Mouse (Mus musculus) embryonic facial prominence, embryonic 13.5 days (tissue): ENCODE data around the gene Vwa8. TPM values are rescaled to one million over a fixed set of nuclear protein-coding genes. Genes with fewer than 3 reads are reported as not detected.

Experiments used
- ATAC-seq: fragments of 200-750 bp; cut with Nextera tagmentation; 2 replicates; pipeline ENCODE4 v1.8.0; 2017; ENCODE audit warnings: low read depth; ENCODE audit not compliant: insufficient number of reproducible peaks, insufficient read depth, low FRiP score, low TSS enrichment
- H3K27ac ChIP-seq: fragments of 300-500 bp; sonication (generic); 2 replicates; pipeline ENCODE4 v1.5.1; 2015; ENCODE audit warnings: moderate library complexity, mild to moderate bottlenecking, inconsistent platforms
- H3K27me3 ChIP-seq: fragments of 300-500 bp; sonication (generic); 2 replicates; pipeline ENCODE4 v1.6.1; 2015; ENCODE audit warnings: mild to moderate bottlenecking, inconsistent platforms
- H3K36me3 ChIP-seq: fragments of 300-500 bp; sonication (generic); 2 replicates; pipeline ENCODE4 v1.6.1; 2015; ENCODE audit warnings: mild to moderate bottlenecking, inconsistent platforms
- H3K4me1 ChIP-seq: fragments of 300-500 bp; sonication (generic); 2 replicates; pipeline ENCODE4 v1.6.1; 2015; ENCODE audit warnings: inconsistent platforms
- H3K4me2 ChIP-seq: fragments of 300-500 bp; sonication (generic); 2 replicates; pipeline ENCODE4 v1.6.1; 2015; ENCODE audit warnings: moderate library complexity, mild to moderate bottlenecking, inconsistent platforms
- H3K4me3 ChIP-seq: fragments of 300-500 bp; sonication (generic); 2 replicates; pipeline ENCODE4 v1.5.1; 2015; ENCODE audit warnings: mild to moderate bottlenecking, inconsistent platforms
- H3K9ac ChIP-seq: fragments of 300-500 bp; sonication (generic); 2 replicates; pipeline ENCODE4 v1.6.1; 2015; ENCODE audit warnings: mild to moderate bottlenecking, inconsistent platforms
- H3K9me3 ChIP-seq: fragments of 300-500 bp; sonication (generic); 2 replicates; pipeline ENCODE4 v1.6.1; 2016; ENCODE audit warnings: inconsistent platforms
- WGBS: fragments of 180-500 bp; shearing (Covaris S2); methylation state at CpG from one replicate; pipeline ENCODE4 v1.1.7; 2015; ENCODE audit warnings: mixed read lengths; 5-methylcytosine and 5-hydroxymethylcytosine counted together
- polyA plus RNA-seq: library from polyadenylated mRNA; unstranded; fragments of >200 nt; fragmentation: Nextera tagmentation; extraction: Ambion mirVana; gene quantifications from 2 replicates; pipeline ENCODE4 v1.2.1, GENCODE M21; 2015

Gene Vwa8
- polyA plus RNA-seq, 1 experiment from 2014 or later: 10.4 TPM

- H3K4me1 ChIP-seq: no peaks in the 10 kb centered on the region
- H3K27me3 ChIP-seq: no peaks in the 10 kb centered on the region
- WGBS: 80% methylated on average over 11 of the region's 11 CpGs
- ATAC-seq: no peak
- no peaks in the 10 kb centered on the region for H3K36me3 ChIP-seq
- H3K4me3 ChIP-seq: no peak overlapping the region
- H3K4me2 ChIP-seq: no peak overlapping the region
- H3K9ac ChIP-seq: no peak overlapping the region
- no peak overlapping the region for H3K27ac ChIP-seq
- H3K9me3 ChIP-seq: no peaks in the 10 kb centered on the region
Observed at GRCm38 (mm10) chr14:79212380-79212991, 363.6 kb downstream of the Vwa8 start.

DNA sequence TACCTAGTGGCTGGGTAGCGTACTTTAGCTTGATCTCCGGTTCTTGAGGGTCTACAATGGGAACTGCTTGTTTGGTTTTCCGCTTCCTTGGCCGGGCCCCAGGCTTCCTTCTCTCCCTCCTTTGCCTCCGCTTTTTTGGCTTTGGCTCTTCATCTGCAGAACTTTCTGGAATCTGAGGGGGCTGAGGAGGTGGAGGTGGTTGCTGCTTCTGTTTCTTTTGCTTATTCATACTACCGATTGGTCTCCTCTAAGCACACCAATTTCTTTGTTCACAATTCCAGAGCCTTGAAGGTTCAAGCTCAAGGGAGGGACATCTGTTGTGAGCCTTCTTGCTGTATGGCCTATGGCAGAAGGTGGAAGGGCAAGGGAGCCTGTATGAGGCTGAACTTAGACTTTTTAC lies 365.3 kb downstream of the Vwa8 start:
- WGBS: 88% methylated on average over 6 of the region's 6 CpGs
- no peaks in the 10 kb centered on the region for H3K9me3 ChIP-seq

DNA sequence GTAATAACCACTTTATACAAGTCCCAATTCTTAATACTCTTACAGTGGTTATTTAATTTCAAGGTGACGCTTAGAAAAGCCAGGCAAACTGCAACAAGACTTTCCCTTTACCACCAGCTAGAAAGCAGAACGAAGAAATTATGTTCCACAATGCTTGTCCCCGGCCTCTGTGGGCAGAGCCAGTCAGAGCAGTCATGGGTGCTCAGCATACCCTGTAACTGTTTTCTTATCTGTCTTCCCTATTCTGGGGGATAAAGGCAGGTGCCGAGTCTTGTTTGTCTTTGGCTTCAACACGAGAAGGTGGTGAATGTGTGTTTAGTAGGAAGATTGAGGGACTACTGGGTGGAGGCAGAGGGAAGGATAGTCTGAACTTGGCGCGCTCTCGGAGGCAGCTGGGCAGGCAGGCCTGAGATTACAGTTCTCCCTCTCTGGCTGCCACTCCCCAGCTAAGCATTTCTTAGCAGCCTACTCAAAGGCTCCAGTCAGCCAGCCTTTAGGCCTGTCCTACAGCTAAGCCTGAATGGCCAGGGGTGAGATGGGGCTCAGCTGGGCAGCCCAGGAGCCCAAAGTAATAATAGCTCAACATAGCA lies 365.9 kb downstream of the Vwa8 start:
- Histone ChIP-seq H3K4me3 (no peak overlapping the region), H3K27me3 (no peaks in the 10 kb centered on the region), H3K4me1 (no peaks in the 10 kb centered on the region), H3K9me3 (no peaks in the 10 kb centered on the region), H3K36me3 (no peaks in the 10 kb centered on the region), H3K4me2 (no peak overlapping the region), H3K9ac (no peak overlapping the region), H3K27ac (no peak overlapping the region)
- no peak for ATAC-seq
- WGBS: 84% methylated on average over 8 of the region's 8 CpGs

More for the DNA sequence above, 365.3 kb downstream of the Vwa8 start:
- Histone ChIP-seq H3K4me3 (no peak overlapping the region), H3K9ac (no peak overlapping the region), H3K27me3 (no peaks in the 10 kb centered on the region), H3K27ac (no peak overlapping the region), H3K36me3 (no peaks in the 10 kb centered on the region), H3K4me1 (no peaks in the 10 kb centered on the region), H3K4me2 (no peak overlapping the region)
- ATAC-seq: no peak

DNA sequence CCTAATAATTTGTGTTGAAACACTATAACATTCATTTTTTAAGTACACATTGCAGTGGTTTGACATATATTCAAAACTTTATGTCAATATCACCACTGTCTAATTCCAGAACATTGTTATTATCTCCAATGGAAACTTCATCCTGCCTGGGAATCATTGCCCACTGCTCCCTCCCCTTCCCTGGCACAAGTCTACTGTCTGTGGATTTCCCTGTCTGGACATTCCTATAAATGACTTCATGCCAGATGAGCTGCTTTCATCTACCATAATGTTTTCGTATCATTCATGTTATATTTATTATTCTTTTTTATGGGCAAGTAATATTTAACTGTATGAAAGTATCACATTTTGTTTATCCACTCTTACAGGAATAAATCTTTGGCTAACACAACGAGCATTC lies 367.5 kb downstream of the Vwa8 start:
- H3K4me1 ChIP-seq: no peaks in the 10 kb centered on the region
- no peaks in the 10 kb centered on the region for H3K27me3 ChIP-seq
- WGBS: 30% methylated on average over 2 of the region's 2 CpGs
- no peaks in the 10 kb centered on the region for H3K9me3 ChIP-seq
- no peak overlapping the region for H3K9ac ChIP-seq
- no peak overlapping the region for H3K4me2 ChIP-seq
- no peak overlapping the region for H3K4me3 ChIP-seq
- H3K36me3 ChIP-seq: no peaks in the 10 kb centered on the region
- no peak overlapping the region for H3K27ac ChIP-seq
- ATAC-seq: no peak

DNA sequence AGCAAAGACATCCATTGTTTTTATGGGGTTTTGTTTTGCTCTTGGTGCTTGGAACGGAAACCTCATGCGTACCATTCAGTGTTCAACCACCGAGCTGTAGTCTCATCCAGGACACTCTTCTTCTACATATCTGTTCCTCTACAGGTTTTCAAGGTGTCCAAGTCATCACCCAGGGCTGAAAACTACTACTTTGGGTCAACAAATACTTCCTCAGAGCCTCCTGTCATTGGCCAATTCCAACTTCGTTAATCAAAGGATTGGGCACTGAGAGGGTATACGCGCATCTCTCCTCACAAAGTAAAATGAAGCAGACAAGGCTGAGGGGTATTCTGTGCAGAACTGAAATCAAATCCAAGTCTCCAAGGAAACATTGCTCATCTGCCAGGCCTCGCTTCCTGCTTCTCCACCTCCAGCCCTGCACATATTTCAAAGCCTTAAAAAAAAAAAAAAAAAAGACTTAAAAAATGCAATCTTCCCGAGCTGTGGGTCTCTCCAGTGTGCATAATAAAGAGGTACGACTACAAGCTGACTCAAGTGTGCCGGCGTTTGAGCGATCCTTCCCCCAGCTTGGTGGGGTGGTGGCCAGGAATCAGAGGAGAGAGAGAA lies 374.7 kb downstream of the Vwa8 start:
- Histone ChIP-seq H3K9me3 (no peaks in the 10 kb centered on the region), H3K4me1 (no peaks in the 10 kb centered on the region), H3K27me3 (no peaks in the 10 kb centered on the region), H3K9ac (no peak overlapping the region), H3K4me3 (no peak overlapping the region), H3K4me2 (no peak overlapping the region), H3K36me3 (no peaks in the 10 kb centered on the region), H3K27ac (no peak overlapping the region)
- 82% methylated on average over 12 of the region's 12 CpGs for WGBS
- no peak for ATAC-seq

DNA sequence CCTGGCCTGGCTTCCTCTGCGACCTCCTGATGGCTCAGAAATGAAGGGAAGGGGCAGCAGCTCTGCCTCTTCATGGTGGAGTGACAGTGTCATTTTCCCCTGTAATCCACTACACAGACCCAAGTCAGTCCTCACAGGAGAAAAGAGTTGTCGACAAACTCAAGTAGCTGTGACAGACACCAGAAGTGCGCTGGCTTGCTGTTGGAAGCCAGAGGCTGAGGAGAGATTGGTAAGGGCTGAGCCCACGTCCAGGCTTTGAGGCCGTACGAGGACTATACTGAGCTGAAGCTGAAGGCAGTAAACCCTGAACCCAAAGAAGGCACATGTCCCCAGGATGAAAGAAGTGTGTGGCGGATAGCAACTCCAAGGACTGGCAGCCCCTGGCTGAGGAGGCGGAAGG lies 376.6 kb downstream of the Vwa8 start:
- no peak for ATAC-seq
- Histone ChIP-seq H3K36me3 (no peaks in the 10 kb centered on the region), H3K4me2 (no peak overlapping the region), H3K4me1 (no peaks in the 10 kb centered on the region), H3K4me3 (no peak overlapping the region), H3K9me3 (no peaks in the 10 kb centered on the region), H3K9ac (no peak overlapping the region), H3K27me3 (no peaks in the 10 kb centered on the region), H3K27ac (no peak overlapping the region)
- WGBS: 72% methylated on average over 8 of the region's 8 CpGs

GRCm38 (mm10) chr14:79226056-79226455 lies 377.2 kb downstream of the Vwa8 start:
- Histone ChIP-seq H3K4me2 (no peak overlapping the region), H3K4me3 (no peak overlapping the region), H3K27me3 (no peaks in the 10 kb centered on the region), H3K9me3 (no peaks in the 10 kb centered on the region), H3K36me3 (no peaks in the 10 kb centered on the region), H3K9ac (no peak overlapping the region), H3K27ac (no peak overlapping the region), H3K4me1 (no peaks in the 10 kb centered on the region)
- ATAC-seq: no peak
- WGBS: 83% methylated on average over 9 of the region's 9 CpGs

DNA sequence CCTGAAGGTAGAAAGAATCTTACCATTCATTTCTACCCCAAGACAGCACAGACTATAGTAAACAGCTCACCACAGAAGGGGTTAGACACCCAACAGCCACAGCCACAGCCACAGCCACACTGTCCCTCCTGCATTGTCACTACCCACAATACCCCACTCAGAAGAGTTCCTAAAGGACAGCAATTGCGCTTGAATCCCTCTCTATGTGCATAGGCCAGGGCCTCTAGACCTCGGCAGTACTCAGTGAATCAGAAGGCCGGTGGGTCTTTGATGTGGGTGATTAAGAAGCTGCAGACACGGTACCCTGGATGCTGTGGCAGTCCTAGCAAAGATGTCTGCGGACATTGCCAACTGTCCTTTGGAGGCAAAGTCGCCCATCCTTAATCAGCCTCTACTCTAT lies 377.9 kb downstream of the Vwa8 start:
- WGBS: 87% methylated on average over 6 of the region's 6 CpGs
- no peaks in the 10 kb centered on the region for H3K9me3 ChIP-seq
- H3K4me3 ChIP-seq: no peak overlapping the region
- H3K36me3 ChIP-seq: no peaks in the 10 kb centered on the region
- no peak overlapping the region for H3K9ac ChIP-seq
- no peak overlapping the region for H3K4me2 ChIP-seq
- ATAC-seq: no peak
- H3K4me1 ChIP-seq: no peaks in the 10 kb centered on the region
- no peaks in the 10 kb centered on the region for H3K27me3 ChIP-seq
- H3K27ac ChIP-seq: no peak overlapping the region

- H3K4me1 ChIP-seq: no peaks in the 10 kb centered on the region
- H3K36me3 ChIP-seq: no peaks in the 10 kb centered on the region
- WGBS: 55% methylated on average over 4 of the region's 4 CpGs
- no peaks in the 10 kb centered on the region for H3K27me3 ChIP-seq
- no peak overlapping the region for H3K4me3 ChIP-seq
- ATAC-seq: no peak
- no peaks in the 10 kb centered on the region for H3K9me3 ChIP-seq
- H3K9ac ChIP-seq: no peak overlapping the region
- H3K4me2 ChIP-seq: no peak overlapping the region
- H3K27ac ChIP-seq: no peak overlapping the region
Observed at GRCm38 (mm10) chr14:79227955-79228354, 379.1 kb downstream of the Vwa8 start.

GRCm38 (mm10) chr14:79231677-79232076 lies 382.8 kb downstream of the Vwa8 start:
- 89% methylated on average over 4 of the region's 4 CpGs for WGBS
- Histone ChIP-seq H3K4me1 (peaks cover 13% of the 10 kb centered on the region; the same call in 1 of the 2 replicates), H3K4me3 (no peak overlapping the region), H3K4me2 (no peak overlapping the region), H3K36me3 (no peaks in the 10 kb centered on the region), H3K27ac (no peak overlapping the region), H3K9me3 (no peaks in the 10 kb centered on the region), H3K9ac (no peak overlapping the region), H3K27me3 (no peaks in the 10 kb centered on the region)
- no peak for ATAC-seq

GRCm38 (mm10) chr14:79233697-79234096 lies 384.8 kb downstream of the Vwa8 start:
- 92% methylated on average over 5 of the region's 5 CpGs for WGBS
- Histone ChIP-seq H3K27ac (no peak overlapping the region), H3K4me1 (peaks cover 20% of the 10 kb centered on the region; the same call in 1 of the 2 replicates), H3K9ac (no peak overlapping the region), H3K36me3 (no peaks in the 10 kb centered on the region), H3K4me2 (no peak overlapping the region), H3K4me3 (no peak overlapping the region), H3K27me3 (no peaks in the 10 kb centered on the region), H3K9me3 (no peaks in the 10 kb centered on the region)
- no peak for ATAC-seq

- WGBS: 89% methylated on average over 2 of the region's 2 CpGs
- H3K36me3 ChIP-seq: no peaks in the 10 kb centered on the region
- H3K4me2 ChIP-seq: no peak overlapping the region
- H3K4me3 ChIP-seq: no peak overlapping the region
- H3K9ac ChIP-seq: no peak overlapping the region
- peaks cover 20% of the 10 kb centered on the region; the same call in 1 of the 2 replicates for H3K4me1 ChIP-seq
- ATAC-seq: no peak
- no peaks in the 10 kb centered on the region for H3K9me3 ChIP-seq
- H3K27ac ChIP-seq: no peak overlapping the region
- H3K27me3 ChIP-seq: no peaks in the 10 kb centered on the region
Observed at GRCm38 (mm10) chr14:79234513-79234912, 385.7 kb downstream of the Vwa8 start.
